Mouse (Mus musculus): Measurements from ENCODE around the gene Ggcx. TPM values are rescaled to one million over a fixed set of nuclear protein-coding genes. Genes with fewer than 3 reads are reported as not detected.

The Ggcx gene
- 10 to 100 TPM; 19.2 to 19.3 TPM for total RNA-seq (2021)

DNA sequence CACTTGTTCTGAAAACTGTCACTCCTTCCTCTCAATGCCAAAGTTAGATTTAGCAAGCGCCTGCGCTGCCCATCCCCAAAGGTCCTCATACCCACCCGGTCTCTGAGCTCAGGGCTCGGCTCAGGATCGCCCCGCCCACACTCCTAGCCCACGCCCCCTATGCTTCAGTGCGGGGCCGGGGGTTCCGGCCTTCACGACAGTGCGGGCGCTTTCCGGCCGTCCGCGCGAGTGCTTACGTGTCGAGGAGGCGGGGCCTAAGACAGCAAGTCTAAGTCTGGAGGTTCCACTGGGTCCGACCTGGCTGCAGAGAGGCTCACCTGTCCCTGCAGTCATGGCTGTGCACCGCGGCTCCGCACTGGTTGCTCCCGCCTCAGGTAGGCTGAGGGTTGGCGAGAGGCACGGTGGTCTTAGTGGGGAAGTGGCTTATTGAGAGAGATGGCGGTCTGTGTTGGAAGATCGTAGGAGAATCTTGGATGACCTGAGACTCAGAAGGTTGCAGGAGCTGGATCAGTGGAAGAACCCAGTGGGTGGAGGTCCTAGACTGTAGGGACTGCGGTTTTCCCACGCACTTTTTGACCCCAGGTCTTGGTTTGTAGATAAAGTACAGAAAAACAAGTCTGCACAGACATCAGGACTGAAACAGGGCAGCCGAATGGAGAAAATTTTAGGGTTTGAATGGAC, at the start of gene Ggcx:
Ggcx (plus strand) TSS at position 233 of the 681 bp plus-strand sequence.
- intact Hi-C loops (cut with DNase I) = no loop called here
- peak; percentile 91 to 96 for DNase-seq (ENCODE audit: low spot score in 2 of 2)

DNA sequence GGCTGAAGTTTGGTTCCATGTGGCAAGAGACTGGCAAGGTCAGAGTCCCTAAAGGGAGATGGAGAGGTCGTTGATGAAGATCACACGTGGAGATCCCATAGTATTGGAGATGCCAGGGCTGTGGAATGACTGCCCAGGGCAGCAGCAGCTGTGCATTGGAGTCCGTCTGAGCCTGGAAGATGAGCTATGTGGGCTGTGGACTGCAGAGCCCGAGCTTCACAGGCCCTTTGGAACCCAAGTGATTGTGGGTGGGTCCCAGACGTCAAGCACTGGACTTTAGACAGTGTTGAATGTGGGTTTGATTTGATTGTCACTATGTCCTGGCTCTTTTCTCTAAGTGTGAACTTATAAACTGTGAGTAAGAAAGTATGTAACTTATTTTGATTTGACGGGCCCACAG, 49.1 kb upstream of the Ggcx start:
- intact Hi-C loops (cut with DNase I) = loop anchor here (2.0 kb wide), 1 partner anchor 42 kb away; no protein-coding TSS in a partner anchor
- no peak for DNase-seq (ENCODE audit: low spot score in 2 of 2)

DNA sequence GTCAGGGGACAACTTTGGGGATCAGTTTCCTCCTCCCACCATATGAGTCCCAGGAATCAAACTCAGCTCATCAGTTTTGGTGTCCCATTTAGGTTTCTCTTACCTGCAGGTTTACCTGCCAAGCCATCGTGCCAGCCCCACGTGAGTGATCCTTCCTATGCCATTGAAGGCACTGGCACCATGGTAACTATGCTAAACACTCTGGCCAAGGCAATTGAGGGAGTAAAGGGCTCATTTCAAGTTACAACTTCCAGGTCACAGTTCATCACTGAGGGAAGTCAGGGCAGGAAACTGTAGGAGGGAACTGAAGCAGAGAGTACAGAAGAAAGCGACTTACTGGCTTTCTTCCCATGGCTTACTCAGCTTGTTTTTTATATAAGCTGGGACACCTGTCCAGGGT, 47.8 kb upstream of the Ggcx start:
- no peak for DNase-seq (ENCODE audit: low spot score in 2 of 2)
- intact Hi-C loops (cut with DNase I) = no loop called here

DNA sequence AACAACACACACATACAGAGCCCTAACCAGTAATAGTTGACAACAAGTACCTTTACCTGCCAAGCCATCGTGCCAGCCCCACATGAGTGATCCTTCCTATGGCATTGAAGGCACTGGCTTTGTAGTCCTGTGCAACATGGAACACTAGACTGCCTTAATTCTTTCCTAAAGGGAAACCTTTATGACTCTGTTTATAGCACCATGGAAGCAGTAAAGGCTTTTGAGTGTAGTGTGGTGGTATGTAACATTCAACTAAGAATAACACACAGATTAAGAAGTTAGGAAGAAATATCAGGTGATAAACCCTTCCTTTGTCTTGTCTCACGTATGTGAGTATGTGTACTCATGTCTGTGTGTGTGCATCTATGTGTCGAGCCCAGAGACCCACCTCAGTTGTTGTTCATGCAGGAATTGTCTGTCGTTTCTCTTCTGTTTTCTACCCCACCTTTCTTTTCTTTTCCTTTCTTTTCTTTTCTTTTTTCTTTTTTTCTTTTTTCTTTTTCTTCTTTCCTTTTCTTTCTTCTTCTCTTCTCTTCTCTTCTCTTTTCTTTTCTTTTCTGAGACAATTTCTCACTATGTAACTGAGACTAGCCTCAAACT, 47.2 kb upstream of the Ggcx start, which contains the start of gene Rnf181:
Rnf181 (minus strand) TSS at position 113 of the 600 bp plus-strand sequence.
- DNase-seq (ENCODE audit: low spot score in 2 of 2) = no peak
- intact Hi-C loops (cut with DNase I) = no loop called here

DNA sequence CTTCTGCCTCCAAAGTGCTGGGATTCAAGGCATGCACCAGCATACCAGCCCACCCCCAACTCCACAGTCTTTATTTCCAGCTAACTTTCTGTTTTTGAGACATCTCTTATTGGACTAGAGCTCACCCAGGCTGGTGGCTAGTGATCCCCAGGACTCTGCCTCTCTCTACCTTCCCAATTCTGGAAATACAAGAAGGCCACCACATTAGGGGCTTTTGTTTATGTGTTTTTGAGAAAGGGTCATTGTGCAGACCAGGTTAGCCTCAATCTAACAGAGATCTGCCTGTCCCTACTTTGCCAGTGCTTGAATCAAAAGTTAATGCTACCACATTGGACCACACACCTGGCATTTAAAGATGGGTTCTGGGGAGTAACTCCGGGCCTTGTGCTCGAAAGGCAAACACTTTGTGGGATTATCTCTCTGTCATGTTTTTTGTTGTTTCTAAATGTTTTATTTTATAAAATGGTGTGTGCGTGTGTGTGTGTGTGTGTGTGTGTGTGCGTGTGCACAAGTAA, 46.6 kb upstream of the Ggcx start:
- intact Hi-C loops (cut with DNase I) = no loop called here
- DNase-seq (ENCODE audit: low spot score in 2 of 2) = no peak

DNA sequence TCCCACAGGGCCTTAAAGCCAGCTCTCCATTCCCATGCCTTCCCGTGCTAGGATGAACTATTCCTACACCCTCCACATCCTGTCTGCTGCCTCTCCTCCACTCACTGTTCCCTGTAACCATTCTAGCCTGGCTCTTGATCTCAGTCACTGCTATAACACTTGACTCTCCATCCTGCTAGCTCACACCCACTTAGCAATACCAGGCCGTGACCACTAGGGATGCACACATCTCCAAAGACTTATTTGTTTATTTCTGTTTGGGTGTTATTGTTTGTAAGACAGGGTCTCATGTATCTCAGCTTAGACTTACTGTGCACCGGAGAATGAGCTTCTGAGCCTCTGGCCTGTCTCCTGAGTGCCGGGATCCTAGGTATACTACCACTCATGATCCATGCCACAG, 44.6 kb upstream of the Ggcx start:
- intact Hi-C loops (cut with DNase I) = no loop called here
- DNase-seq (ENCODE audit: low spot score in 2 of 2) = no peak

DNA sequence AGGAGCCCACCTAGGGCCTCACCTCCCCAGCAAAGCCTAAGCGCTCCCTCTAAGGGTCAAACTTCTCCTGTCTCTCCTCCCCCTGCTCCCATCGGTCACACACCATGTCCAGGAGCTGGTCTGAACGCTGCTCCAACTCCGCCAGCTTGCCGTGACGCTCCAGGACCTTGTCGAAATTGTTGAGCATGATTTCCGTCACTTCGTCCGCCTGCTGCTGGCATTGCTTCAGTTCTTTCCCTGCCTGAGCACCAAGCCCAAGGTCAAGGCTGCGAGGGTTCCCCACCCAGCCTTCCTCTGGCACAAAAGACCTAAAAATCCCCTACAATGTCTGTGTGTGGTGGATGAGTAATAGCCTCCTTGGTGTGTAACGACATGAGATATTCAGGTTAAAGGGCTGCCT, 44.0 kb upstream of the Ggcx start:
- intact Hi-C loops (cut with DNase I) = no loop called here

DNA sequence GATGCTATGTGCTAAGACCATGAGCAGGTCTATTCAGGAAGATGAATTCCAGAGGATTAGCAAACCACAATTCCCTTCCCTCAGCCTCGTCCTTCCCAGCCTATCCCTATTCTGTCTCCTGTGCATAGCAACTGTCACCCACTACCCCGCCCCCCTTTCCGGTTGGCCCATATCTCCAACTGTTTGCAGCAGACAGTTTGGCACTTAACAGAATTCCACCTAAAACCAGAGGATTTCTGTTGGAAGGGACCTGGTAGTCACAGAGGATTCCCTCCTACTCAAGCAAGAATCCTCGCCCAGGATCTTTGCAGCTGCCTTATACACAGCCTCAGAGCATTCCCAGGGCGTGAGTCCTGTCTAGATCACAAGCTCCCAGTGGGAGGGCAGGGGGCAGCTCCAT, 43.0 kb upstream of the Ggcx start:
- intact Hi-C loops (cut with DNase I) = no loop called here
- DNase-seq (ENCODE audit: low spot score in 2 of 2) = peak in 1 of 2 experiments; percentile 83

More for the DNA sequence above, 44.0 kb upstream of the Ggcx start:
- DNase-seq (ENCODE audit: low spot score in 2 of 2) = no peak

DNA sequence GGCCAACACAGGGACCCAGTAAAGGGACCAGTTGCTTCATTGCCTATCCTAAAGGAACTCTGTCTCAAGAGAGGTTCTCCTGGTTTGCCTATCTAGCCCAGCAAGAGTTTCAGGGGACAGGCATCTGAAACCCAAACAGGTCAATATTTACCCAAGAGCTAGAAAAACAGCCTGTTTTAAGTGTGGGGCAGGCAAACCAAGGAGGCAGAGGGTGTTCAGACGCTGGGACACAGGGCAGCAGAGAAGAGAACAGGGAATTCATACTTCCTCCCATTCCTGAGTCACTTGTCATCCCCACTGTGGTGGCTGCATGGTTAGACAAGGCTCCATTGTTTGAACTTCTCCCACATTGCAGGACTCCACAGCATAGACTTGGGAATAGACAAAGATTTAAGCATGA, 42.5 kb upstream of the Ggcx start:
- no peak for DNase-seq (ENCODE audit: low spot score in 2 of 2)
- intact Hi-C loops (cut with DNase I) = no loop called here

DNA sequence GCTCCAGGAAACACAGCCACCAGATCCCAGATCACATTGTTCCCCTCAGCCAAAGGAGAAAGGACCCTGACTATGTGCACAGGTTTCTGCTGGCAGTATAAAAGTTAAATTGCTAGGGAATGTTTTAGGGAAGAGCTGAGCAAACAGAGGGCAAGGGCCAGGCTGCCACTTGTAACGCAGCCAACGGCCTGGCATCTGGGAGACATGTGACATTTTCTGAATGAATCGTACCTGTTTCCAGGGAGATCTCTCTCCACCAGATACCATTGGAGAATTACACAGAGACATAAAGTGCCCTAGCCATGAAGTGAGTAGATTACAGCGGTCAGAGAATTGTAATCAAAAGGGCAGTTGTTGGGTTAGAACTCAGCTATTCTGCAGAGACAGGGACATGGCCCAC, 40.9 kb upstream of the Ggcx start:
- intact Hi-C loops (cut with DNase I) = no loop called here
- no peak for DNase-seq (ENCODE audit: low spot score in 2 of 2)

DNA sequence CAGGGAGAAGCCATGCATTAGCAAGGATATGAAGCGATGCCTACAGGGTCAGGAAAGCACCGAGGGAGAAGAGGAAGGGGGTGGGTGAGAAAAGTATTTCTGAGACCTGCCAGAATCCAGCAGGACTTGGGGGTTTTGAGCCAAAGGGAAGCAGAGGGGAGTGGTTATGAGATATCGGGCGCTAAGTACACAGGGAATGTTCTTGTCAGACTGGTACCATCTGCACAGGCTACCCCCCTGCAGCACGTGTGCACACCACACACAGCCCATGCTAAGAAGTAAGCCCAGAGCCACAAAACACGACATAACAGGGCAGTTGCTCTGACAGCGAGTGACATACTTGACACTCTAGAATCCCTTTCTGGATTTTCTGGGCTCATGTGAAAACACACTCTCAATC, 39.9 kb upstream of the Ggcx start:
- intact Hi-C loops (cut with DNase I) = no loop called here

DNA sequence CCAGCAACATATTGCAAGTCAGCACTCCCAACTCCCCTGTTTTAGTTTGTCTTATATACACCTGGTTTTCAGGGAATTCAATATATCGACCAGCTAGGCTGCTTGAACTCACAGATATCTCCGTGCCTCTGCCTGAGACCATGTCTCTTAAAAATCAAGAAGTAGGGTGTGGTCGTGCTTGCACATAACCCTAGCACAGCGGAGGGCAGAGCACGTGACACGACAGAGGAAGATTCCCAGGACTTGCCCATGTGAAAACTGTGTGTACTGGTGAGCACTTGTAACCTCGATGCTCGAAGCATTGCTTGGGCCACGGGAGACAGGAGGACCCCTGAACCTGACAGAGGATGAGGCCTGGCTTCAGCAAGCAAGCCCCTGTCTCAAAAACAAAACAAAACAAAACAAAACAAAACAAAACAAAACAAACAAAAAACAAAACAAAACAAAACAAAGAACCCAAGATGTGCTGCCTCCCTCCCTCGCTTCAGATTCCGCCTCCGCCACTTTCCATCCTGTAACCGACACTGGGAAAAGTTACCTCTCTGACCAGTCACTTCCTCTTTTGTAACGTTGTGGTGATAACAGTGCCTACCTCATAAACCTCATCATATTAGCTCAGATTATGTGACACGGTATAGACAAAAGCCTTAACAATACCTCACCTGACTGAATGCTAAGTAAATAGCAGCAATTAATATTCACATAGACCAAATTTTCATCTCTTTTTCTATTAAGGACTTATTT, 39.1 kb upstream of the Ggcx start:
- no peak for DNase-seq (ENCODE audit: low spot score in 2 of 2)
- intact Hi-C loops (cut with DNase I) = no loop called here

More for the DNA sequence above, 39.9 kb upstream of the Ggcx start:
- no peak for DNase-seq (ENCODE audit: low spot score in 2 of 2)

DNA sequence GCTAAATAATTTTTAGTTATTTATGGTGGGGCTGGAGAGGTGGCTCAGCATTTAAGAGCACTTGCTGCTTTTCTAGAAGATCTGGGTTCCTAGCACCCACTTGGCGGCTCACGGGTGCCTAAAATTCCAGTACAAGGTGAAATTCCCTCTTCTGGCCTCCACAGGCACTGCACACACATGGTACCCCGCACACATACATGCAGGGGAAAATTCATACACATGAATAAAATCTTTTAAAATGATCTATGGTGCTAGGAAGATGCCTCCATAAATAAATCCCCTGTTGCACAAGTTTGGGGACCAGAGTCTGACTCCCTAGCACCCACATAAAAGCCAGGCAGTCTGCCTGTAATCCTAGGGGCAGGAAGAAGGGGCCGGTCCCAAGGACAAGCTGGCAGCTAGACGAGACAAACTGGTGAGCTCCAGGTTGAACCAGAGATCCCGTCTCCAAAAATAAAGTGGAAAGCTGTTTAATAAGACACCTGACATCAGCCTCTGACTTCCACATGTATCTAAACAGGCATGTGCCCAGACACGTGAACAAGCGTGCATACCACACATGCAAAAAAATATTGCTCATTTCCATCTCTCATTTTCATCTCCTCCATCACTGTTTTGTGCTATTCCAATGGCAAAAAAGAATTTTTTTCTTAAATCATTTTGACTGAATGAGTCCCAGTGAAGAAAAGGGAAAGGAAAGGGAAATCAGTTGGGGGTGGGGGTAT, 35.4 kb upstream of the Ggcx start:
- intact Hi-C loops (cut with DNase I) = no loop called here

DNA sequence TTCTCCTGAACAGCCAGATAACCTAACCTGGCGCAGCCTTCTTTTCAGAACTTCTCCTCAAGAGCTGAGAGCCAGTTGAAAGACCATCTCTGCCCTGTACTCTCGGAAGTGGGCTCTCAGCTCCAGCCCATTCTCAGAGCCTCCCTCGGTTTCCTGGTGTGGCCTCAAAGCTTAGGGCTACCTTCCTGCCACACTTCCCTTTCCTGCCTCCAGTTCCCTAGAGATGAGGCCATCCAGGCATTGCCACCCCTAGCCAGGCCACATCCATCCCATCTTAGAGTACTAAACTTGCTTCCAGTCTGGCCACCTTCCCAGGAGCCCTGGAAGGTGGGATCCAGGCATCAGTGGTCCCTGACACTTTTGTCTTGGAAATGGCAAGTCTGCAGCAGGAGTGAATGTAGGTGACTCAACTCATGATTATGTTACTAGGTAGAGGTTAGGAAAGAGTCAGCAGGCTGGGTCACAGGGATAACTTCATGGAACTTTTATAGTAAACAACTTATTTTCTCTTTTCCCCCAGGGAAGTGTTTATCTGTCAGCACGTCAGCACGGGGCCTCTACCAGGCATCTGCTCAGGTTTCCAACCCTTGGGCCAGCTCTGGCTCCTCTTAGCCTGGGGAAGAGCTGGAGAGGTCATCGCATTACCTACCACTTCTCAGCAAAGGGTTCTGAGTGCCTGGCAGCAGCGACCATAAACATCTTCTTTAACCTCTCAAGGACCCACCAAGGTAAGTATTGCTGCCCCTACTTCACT, 34.6 kb upstream of the Ggcx start:
- intact Hi-C loops (cut with DNase I) = no loop called here
- no peak for DNase-seq (ENCODE audit: low spot score in 2 of 2)

More for the DNA sequence above, 35.4 kb upstream of the Ggcx start:
- no peak for DNase-seq (ENCODE audit: low spot score in 2 of 2)

DNA sequence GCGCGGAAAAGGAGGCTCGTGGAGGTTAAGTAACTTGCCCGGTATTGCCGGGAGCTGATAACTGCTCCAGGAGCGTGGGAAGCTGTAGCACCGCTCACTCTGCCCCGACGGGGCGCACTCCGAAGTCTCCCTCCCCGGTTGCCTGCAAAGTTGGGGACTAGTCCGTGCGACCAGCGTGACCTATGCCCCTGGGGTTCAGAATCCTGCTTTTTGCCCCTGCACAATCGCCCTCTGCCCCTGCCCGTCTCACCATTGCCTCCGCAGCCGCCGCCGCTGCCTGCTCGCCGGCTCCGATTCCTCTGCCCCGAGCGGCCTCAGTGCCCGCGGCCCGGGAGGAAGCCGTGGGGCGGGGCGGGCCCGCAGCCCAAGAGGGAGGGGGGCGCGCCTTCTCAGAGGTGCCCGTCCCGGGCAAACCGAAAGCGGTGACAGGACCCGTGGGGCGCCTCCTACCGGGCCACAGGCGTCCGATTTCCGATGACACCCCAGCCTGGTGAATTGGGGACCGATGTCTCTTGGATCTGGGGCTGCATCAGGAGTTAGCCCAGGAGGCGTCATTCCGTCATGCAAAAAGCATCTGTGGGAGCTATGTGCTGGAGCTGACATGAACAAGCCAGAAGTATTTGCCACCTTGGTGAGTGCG, 33.9 kb upstream of the Ggcx start, which contains the start of gene Vamp5:
Vamp5 (minus strand) TSS at position 338 of the 640 bp plus-strand sequence.
- no peak for DNase-seq (ENCODE audit: low spot score in 2 of 2)
- intact Hi-C loops (cut with DNase I) = no loop called here

DNA sequence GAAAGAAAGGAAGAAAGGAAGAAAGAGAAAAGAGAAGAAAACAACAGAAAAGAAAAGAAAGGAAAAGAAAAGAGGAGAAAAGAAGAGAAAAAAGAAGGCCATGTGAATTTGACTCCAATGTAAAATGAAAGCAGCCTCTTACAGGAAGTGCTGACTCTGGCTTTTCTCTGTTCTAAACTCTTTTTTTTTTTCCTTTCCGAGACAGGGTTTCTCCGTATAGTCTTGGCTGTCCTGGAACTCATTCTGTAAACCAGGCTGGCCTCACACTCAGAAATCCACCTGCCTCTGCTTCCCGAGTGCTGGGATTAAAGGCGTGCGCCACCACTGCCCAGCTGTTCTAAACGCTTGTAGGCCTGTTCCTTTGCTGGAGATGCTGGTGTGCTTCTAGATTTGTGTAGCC, 31.6 kb upstream of the Ggcx start:
- intact Hi-C loops (cut with DNase I) = no loop called here
- no peak for DNase-seq (ENCODE audit: low spot score in 2 of 2)

DNA sequence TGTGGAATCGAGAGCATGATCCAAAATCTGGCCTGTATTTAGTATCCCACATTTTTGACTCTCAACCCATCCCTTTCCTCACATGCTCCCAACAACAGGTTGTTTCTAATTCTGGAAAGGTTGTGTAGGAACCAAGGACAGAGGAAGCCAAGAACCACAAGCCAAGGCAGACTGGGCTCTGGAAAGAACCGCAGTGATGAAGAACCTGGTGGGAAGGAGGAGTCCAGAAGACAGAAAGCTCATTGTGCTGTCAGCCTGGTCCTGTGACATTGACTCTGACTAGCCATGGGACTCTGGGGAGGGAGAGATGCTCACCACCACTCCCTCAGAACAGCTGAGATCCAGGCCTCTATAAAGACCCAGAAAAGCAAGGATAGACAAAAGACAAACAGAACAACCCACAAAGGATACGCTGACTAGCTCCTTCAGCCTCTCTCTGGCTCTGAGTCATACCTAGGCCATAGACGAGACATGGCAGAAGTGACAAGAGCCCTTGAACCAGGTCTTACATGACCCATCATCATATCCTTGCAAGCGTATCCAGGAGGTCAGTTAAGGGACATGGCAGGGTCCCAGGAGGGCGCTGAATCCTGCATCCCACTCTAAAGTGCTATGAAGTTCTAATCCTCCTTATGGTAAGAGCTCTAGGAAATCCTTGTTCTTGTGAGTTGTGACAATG, 30.8 kb upstream of the Ggcx start:
- no peak for DNase-seq (ENCODE audit: low spot score in 2 of 2)
- intact Hi-C loops (cut with DNase I) = no loop called here

DNA sequence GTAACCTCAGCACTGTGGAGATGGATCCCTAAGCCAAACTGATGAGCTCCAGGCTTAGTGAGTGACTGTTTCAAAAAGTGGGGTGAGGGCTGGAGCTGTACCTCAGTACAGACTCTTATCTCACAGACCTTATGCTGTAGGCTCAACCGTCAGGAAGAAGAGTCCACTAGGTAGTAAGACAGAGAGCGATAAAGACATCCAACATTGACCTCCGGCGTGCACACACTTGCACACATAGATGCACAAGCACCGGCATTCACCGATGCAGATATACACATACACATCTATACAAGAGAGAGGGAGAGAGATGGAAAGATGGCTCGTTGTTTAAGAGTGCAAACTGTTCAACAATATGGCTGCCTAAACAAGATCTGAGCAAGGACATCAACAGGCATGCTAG, 30.2 kb upstream of the Ggcx start:
- DNase-seq (ENCODE audit: low spot score in 2 of 2) = no peak
- intact Hi-C loops (cut with DNase I) = no loop called here
